Mouse (Mus musculus) G1E (cell line): Measurements from ENCODE around the gene Rab42. TPM values are rescaled to one million over a fixed set of nuclear protein-coding genes. Genes with fewer than 3 reads are reported as not detected.

Experiments used
- ATAC-seq: 2 replicates; pipeline ENCODE4 v1.8.0; 2016; ENCODE audit warnings: mild to moderate bottlenecking; ENCODE audit not compliant: insufficient number of reproducible peaks, poor library complexity, low FRiP score, severe bottlenecking; ENCODE audit errors: extremely low read depth
- DNase-seq: peaks from one replicate; pipeline ENCODE4 v3.0.0; 2012; ENCODE audit warnings: low spot score
- H3K27me3 ChIP-seq: 2 replicates; pipeline ENCODE4 v1.6.1; 2012; ENCODE audit warnings: mild to moderate bottlenecking, low read length, inconsistent platforms; ENCODE audit not compliant: insufficient read depth
- H3K36me3 ChIP-seq: replicated peaks from 2 replicates; pipeline ENCODE3; 2012; ENCODE audit warnings: mild to moderate bottlenecking, inconsistent platforms
- H3K4me1 ChIP-seq: 2 replicates; pipeline ENCODE4 v1.6.1; 2012; ENCODE audit warnings: low read depth, low read length, inconsistent platforms, mixed read lengths; ENCODE audit not compliant: insufficient read depth
- H3K4me3 ChIP-seq: 2 replicates; pipeline ENCODE4 v1.5.1; 2012; ENCODE audit warnings: low read depth, mild to moderate bottlenecking, inconsistent platforms, low read length, moderate library complexity, mixed read lengths
- H3K9me3 ChIP-seq: replicated peaks from 2 replicates; pipeline ENCODE4 v1.6.1; 2012; ENCODE audit warnings: inconsistent platforms
- CTCF ChIP-seq: IDR thresholded peaks from 2 replicates; pipeline ENCODE4 v1.5.1; 2012; ENCODE audit warnings: low read depth, low read length, inconsistent platforms, mixed read lengths
- GATA1 ChIP-seq: IDR thresholded peaks from 2 replicates; pipeline ENCODE4 v1.6.1; 2012; ENCODE audit warnings: borderline replicate concordance, low read length, inconsistent platforms, mixed read lengths
- GATA2 ChIP-seq: IDR thresholded peaks from 2 replicates; pipeline ENCODE4 v1.6.1; 2012; ENCODE audit warnings: low read depth, low read length, inconsistent platforms, borderline replicate concordance
- POLR2AphosphoS5 ChIP-seq: IDR thresholded peaks from 2 replicates; pipeline ENCODE4 v1.6.1; 2012; ENCODE audit warnings: low read depth, low read length, inconsistent platforms; ENCODE audit not compliant: insufficient replicate concordance
- TAL1 ChIP-seq: conservative IDR thresholded peaks from 2 replicates; pipeline ENCODE4 v1.6.1; 2012; ENCODE audit warnings: low read depth, low read length, inconsistent platforms, mixed read lengths
- polyA plus RNA-seq: library from polyadenylated mRNA; stranded (reverse); fragments of >175 nt; gene quantifications from 2 replicates; pipeline ENCODE4 v1.2.3, GENCODE M21; 2012
- total RNA-seq, 2 experiments: library from RNA; stranded (forward) in 1 of 2; stranded (reverse) in 1 of 2; fragments of 200-1000 nt in 1 of 2; fragments of >200 nt in 1 of 2; fragmentation: Nextera tagmentation in 1 of 2; gene quantifications; 2 replicates each; pipeline ENCODE4 v1.2.3; 2014 to 2017

Gene Rab42
- total and polyA plus RNA-seq, 3 experiments: 0.95 TPM; not detected in 2

DNA sequence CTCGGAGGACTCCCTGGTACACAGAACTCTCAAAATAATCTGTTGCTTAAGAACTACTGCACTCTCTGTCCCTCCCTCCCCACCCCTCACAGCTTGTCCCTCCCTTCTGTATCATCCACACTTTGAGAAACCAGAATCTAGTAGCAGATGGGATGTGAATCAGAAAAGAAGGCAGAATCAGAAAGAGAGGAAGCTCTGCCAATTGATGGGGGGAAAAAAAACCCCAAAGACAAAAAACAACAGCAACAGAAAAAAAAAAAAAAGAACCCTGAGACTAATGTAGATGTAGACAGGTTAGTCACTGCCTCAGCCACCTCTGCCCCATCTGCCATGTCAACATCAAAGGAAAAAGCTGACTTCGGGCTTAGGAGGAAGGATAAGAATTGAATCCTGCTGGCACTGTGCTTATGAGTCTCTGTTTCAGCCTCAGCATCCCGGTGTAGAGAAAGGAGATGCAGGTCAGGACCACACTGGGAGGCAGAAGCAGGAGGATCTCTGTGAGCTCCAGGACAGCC is 36.3 kb downstream of the Rab42 start:
- Histone ChIP-seq H3K4me3 (no peak overlapping the region), H3K27me3 (no peaks in the 10 kb centered on the region), H3K9me3 (no peaks in the 10 kb centered on the region), H3K36me3 (peaks cover 7% of the 10 kb centered on the region), H3K4me1 (peaks cover 44% of the 10 kb centered on the region)
- ATAC-seq (no peak), DNase-seq (no peak)
- TF ChIP-seq GATA1: no peak

GRCm38 (mm10) chr4:132263313-132263712 is 39.9 kb downstream of the Rab42 start:
- H3K4me3 ChIP-seq: no peak overlapping the region
- H3K36me3 ChIP-seq: peaks cover 16% of the 10 kb centered on the region
- no peaks in the 10 kb centered on the region for H3K9me3 ChIP-seq
- H3K4me1 ChIP-seq: peaks cover 50% of the 10 kb centered on the region
- ATAC-seq (no peak), DNase-seq (no peak)
- no peaks in the 10 kb centered on the region for H3K27me3 ChIP-seq
- no peak for TF ChIP-seq GATA2
- TF ChIP-seq TAL1: no peak
- no peak for TF ChIP-seq CTCF
- TF ChIP-seq POLR2AphosphoS5: no peak
- TF ChIP-seq GATA1: no peak

DNA sequence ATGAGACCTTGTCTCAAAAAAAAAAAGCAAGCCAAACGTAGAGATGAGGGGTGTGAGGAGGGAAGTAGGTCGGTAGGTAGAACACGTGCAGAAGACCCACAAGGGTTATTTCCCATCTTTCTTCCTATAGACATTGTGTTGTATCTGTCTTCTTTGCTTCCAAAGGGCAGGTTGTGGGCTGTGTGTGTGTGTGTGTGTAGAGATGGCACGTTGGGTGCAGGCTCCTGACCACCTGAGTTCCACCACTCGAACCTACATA is 40.9 kb downstream of the Rab42 start:
- TF ChIP-seq POLR2AphosphoS5 (no peak), TAL1 (no peak), GATA1 (no peak), GATA2 (no peak)
- Histone ChIP-seq H3K36me3 (peaks cover 25% of the 10 kb centered on the region), H3K4me1 (peaks cover 54% of the 10 kb centered on the region), H3K9me3 (no peaks in the 10 kb centered on the region), H3K27me3 (no peaks in the 10 kb centered on the region), H3K4me3 (peak overlapping the region; percentile 75; the same call in 1 of the 2 replicates)
- ATAC-seq: no peak
- DNase-seq: no peak

GRCm38 (mm10) chr4:132261514-132262357 is 41.4 kb downstream of the Rab42 start, which contains the start of gene Gmeb1:
TSS of gene Gmeb1 (minus strand) at chr4:132261602.
- TF ChIP-seq POLR2AphosphoS5: no peak
- TF ChIP-seq GATA2: no peak
- no peak for TF ChIP-seq CTCF
- no peak for TF ChIP-seq TAL1
- no peak for TF ChIP-seq GATA1
- H3K36me3 ChIP-seq: peaks cover 23% of the 10 kb centered on the region
- H3K4me3 ChIP-seq: peak within 1 kb of the TSS; percentile 75
- H3K4me1 ChIP-seq: peaks cover 52% of the 10 kb centered on the region
- DNase-seq: peak; percentile 66
- peak; percentile 54 for ATAC-seq
- no peaks in the 10 kb centered on the region for H3K27me3 ChIP-seq
- H3K9me3 ChIP-seq: no peaks in the 10 kb centered on the region

DNA sequence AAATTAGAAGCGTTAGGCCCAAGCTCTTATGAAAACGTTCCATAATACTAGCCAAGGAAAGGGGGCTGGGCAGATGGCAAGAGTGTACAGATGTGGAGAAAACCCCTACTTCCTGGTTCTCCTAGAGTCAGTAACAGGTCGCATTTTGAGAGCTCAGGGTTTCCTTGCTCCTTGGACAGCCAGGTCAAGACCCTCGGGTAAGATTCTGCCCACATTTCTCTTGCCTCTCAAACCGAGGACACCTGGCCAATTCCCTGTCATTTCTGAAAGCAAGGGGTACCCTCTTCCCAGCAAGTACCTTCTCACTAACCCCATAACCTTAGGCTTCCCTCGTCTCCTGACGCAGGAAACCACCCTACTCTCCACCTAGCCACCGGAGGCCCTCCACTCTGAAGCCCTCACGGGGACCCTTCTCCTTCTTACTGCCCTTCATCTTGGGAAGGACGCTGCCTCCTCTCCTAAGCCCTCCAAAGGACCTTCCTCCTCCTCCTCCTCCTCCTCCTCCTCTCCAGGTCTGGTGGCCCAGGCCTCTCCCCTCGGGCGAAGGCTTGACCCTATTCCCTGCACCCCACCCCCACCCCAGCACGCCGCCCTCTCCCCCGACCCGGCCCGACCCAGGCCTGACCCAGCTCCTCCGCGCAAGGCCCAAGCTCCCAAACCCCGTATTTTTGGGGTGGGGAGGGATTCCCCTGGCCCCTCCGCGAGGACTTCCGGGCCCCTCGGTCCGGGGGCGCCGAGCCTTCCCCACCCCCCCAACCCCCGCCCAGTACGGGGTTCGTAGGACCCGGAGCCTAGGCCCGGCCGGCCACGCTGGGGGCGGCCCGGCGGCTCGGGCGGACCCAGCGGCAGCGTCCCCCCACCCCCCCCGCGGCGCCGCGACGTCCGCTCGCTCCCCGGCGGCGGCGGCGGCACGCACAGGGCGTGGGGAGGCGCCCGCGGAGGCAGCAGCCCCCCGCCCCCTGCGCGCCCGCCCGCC is 42.5 kb downstream of the Rab42 start:
- no peaks in the 10 kb centered on the region for H3K27me3 ChIP-seq
- TF ChIP-seq POLR2AphosphoS5 (no peak), TAL1 (no peak), GATA1 (no peak)
- ATAC-seq (peak; percentile 8), DNase-seq (peak; percentile 74)
- peaks cover 27% of the 10 kb centered on the region for H3K36me3 ChIP-seq
- H3K4me1 ChIP-seq: peaks cover 58% of the 10 kb centered on the region
- no peaks in the 10 kb centered on the region for H3K9me3 ChIP-seq
- H3K4me3 ChIP-seq: peak overlapping the region; percentile 75

GRCm38 (mm10) chr4:132259248-132259647 is 43.9 kb downstream of the Rab42 start:
- H3K27me3 ChIP-seq: no peaks in the 10 kb centered on the region
- no peak overlapping the region; the same call in 1 of the 2 replicates for H3K4me3 ChIP-seq
- no peak for TF ChIP-seq CTCF
- TF ChIP-seq TAL1: no peak
- no peak for TF ChIP-seq GATA2
- no peak for TF ChIP-seq GATA1
- TF ChIP-seq POLR2AphosphoS5: no peak
- H3K4me1 ChIP-seq: peaks cover 56% of the 10 kb centered on the region
- ATAC-seq (no peak), DNase-seq (no peak)
- no peaks in the 10 kb centered on the region for H3K9me3 ChIP-seq
- H3K36me3 ChIP-seq: peaks cover 27% of the 10 kb centered on the region
